Mouse (Mus musculus) layer of hippocampus, postnatal 10 days (tissue): ENCODE measurements around the gene Chchd5. TPM values are rescaled to one million over a fixed set of nuclear protein-coding genes. Genes with fewer than 3 reads are reported as not detected.
A peak's percentile ranks its signal among the peaks of the same experiment; 100 is the strongest.

Experiments
- DNase-seq, 2 experiments: peaks; one replicate each; pipeline ENCODE4 v3.0.0; 2021; ENCODE audit warnings: low spot score in 2 of 2
- long read RNA-seq: library from polyadenylated mRNA; stranded (forward); transcript quantifications from one replicate; pipeline ENCODE4 v2.0.0, GENCODE M21; 2023
- total RNA-seq, 2 experiments: library from RNA; stranded (reverse); gene quantifications; 2 replicates each; pipeline ENCODE4 v1.2.3; 2021

Chchd5 gene
- total RNA-seq = 10 to 100 TPM; 11.4 to 11.6 TPM
- long read RNA-seq, transcript Chchd5-201 (4 exons, 1,325 nt) = major isoform, 19 of 26 reads
- long read RNA-seq, partial matches to known transcripts = 1 of 26 reads
- long read RNA-seq, other reads (novel, unspliced or antisense) = 2 of 26 reads

GRCm38 (mm10) chr2:129129412-129129929 lies at the start of gene Chchd5:
TSS of gene Chchd5 (plus strand) at chr2:129129700.
- peak; percentile 87 to 89 for DNase-seq

DNA sequence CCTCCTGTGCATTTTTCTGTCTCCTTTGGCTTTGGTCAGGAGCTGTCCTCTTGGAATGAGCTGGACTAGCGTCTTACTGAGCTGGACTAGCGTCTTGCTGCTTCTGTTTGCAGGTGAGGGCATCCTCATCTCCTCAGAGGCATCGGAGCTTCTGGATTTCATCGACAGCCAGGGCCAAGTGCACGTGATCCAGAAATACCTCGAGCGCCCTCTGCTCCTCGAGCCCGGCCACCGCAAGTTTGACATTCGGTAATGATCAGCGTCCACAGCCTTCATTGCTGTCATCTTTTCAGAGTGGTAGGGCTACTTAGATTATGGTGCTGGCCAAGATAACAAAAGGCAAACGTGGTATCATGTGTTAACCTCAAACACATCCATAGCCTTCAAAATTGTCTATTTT lies 48.4 kb upstream of the Chchd5 start:
- DNase-seq = no peak

DNA sequence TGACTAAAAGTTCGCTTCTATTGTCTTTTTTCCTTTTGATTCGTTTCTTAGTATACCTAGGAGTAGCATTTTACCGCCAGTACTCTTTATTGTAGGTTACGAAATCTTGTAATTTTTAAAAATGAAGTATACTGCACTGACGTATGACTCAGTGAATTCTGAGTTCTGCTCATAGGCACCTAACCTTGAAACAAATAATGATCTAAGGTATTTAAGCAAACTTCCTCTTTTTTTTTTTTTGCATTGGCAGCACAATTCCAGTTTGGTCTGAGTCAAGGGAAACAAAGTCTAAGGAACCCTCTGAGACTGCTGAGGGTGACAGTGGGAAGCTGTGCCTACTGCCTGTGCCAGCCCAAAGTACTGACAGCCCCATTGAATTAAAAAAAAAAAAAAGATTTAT lies 46.0 kb upstream of the Chchd5 start:
- no peak for DNase-seq

DNA sequence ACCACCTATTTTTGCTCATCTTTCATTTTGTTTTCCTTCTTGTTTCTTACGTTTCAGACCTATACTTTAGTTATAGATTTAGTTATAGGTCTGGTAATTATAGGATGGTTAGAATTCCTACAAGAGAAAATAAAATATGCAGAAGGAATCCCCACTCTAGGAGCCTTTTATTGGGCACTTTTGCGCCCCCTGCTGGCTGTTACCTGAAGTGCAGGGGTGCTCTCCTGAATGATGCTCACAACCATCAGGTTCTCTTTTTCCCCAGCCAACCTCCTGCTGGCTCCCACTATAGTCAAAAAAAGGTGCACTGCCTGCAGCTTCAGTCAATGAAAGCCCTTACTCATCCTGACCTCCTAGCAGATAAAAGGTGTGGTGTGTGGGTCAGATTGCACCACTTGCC lies 44.5 kb upstream of the Chchd5 start:
- no peak for DNase-seq

DNA sequence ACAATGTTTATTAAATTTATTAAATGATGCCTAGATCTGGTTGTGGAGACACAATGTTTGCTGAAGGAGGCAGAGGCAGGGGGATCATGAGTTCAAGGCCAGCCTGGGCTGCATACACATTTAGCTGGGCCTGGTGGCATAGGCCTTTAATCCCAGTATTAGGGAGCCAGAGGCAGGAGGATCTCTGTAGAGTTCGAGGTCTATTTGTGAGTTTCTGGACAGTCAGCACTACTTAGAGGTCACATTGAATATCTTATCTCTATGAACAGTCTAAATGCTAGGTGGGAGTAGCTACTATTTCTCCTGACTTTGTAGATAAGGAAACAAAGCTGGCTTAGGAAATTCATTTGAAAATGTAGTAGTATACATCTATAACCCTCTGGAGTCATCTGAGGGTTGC lies 42.0 kb upstream of the Chchd5 start:
- no peak for DNase-seq

DNA sequence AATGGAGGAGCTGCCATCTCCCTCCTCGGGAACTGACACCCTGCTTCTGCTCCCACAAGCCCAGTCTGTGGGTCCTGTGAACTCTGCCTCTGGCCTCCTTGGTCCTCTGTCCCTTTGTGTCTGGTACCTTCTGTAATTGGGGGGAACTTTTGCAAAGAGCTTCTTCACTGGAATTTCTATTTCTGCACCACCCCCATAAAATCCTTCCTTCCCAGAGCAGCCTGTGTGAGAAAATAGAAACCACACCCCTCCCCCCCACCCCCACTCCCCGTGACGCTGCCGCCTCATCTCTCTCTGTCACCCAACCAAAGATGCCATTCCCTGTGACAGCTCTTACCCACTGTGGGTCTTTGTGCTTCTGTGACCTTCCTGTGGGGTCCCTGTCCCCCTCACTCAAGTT lies 39.1 kb upstream of the Chchd5 start:
- no peak for DNase-seq

- DNase-seq = no peak
Measured at GRCm38 (mm10) chr2:129092810-129093209, 36.7 kb upstream of the Chchd5 start.

- DNase-seq = no peak
Measured at GRCm38 (mm10) chr2:129093926-129094724, 35.4 kb upstream of the Chchd5 start.

GRCm38 (mm10) chr2:129100784-129101310 lies 28.7 kb upstream of the Chchd5 start, which contains the start of gene Polr1b:
TSS of gene Polr1b (plus strand) at chr2:129100995.
- peak; percentile 84 to 89 for DNase-seq

DNA sequence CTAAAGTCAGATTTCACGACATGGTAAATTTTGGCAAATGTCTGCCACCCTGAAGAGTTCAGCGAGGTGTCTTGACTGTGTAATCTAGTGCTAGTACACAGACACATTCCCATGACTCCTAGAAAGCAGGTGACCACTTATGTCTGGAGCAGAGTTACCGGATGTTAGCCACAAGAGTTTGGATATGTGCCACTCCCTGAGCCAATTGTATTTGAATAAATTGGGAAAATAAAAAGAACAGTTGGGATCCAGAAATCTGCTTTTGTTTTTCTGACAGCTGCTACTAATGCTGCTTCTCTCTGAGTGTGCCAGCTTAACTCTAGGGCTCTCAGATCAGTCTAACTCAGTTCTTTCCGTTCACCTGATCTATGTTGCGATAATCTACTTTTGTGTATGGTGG lies 16.6 kb upstream of the Chchd5 start:
- peak in 1 of 2 experiments; percentile 25 for DNase-seq

DNA sequence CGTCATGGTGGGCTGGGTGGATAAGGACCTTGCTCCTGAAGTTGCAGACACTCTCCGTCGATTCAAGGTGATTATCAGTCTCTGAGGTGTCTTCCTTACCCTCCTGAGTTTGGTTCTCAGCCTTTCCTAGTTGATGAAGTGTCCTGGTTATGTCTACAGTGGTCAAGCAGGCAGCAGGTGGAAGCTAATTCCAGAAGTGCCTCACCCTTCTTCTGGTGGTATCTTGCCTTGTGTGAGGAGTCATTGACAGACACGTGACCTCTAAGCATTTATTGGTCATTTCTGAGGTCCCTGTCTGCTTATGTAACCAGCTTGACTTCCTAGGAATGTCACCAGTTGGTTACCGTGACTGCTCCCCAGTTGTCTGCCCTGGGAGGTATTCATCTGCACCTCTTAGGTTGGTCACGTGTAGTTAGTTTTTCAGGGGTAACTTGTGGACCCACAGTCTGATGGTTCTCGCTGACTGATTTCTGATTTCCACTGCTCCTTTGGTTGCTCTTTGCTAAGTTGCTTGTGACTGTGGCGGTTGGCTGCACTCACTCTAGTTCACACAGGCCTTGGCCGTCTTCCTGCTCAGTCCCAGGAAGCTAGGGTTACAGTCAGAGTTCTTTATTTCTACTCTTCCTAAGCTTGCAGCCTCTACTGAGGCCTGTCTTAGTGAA lies 13.7 kb upstream of the Chchd5 start:
- DNase-seq = no peak

DNA sequence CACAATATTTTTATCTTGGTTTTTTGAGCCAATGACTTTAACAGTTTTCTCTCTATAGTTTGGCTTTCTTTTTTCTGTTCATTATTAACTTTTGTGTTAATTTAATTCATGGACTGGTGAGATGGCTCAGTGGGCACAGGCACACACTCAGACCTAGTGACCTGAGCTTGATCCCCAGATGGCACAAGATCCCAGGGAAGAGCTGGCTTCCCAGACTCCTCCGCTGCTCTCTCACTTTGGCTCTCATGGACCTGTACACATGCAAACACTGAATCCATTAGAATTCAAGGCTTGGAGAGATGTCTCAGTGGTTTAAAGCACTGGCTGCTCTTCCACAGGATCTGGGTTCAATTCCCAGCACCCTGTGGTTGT lies 13.1 kb upstream of the Chchd5 start:
- no peak for DNase-seq

DNA sequence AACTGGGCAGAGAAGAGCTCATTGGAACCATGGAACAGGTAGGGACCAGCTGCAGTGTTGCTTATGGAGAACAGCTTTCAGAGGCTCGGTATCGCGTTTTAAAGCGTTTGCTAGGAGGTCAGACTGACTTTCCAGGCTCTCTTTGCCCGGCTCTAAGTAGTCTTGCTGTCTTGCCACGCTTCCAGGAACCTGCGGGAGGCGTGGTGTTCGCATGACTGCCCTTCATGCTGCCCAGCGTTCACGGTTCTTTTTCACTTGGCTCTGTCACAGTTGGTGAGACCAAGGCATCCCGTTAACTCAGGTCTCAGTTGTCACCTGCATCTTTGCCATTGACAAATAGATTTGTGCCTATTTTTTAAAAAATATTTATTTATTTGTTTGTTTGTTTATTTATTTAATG lies 11.4 kb upstream of the Chchd5 start:
- no peak for DNase-seq

DNA sequence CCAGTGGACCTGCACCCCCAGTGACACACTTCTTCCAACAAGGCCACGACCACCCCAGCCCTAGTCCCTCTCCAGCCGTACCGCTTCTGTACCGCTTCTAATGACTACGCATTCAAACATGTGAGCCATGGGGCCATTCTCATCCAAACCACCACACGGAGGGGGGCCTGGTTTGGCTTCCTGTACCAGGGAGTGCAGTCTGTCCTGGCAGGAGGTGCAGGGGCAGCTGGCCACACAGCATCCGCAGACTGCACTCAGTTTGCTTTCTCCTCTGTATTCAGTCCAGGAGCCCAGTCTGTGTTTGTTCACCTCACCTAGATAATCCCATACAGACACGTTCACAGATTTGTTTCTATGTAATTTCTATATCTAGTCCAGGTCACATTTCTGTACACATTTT lies 7.5 kb upstream of the Chchd5 start:
- DNase-seq = no peak

DNA sequence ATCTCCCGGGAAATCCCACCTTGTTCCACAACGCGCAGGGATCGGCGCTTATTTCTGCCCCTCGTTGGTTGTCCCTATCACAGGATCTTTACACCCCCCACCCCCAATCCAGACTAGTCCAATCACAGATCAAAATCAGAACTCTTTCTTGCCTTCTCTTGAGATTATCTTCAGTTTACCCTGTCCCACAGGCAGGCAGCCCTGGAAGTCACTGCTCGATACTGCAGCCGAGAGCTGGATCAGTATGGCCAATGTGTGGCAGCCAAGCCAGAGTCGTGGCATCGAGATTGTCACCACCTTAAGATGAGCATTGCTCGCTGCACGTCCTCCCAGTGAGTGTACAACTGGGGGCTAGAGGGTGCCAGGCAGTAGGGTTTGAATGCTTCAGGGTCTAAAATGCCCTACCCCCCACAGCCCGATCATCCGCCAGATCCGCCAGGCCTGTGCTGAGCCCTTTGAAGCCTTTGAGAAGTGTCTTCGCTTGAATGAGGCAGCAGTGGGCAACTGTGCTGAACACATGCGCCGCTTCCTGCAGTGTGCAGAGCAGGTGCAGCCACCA lies 566 bp downstream of the Chchd5 start:
- peak; percentile 16 to 37 for DNase-seq

DNA sequence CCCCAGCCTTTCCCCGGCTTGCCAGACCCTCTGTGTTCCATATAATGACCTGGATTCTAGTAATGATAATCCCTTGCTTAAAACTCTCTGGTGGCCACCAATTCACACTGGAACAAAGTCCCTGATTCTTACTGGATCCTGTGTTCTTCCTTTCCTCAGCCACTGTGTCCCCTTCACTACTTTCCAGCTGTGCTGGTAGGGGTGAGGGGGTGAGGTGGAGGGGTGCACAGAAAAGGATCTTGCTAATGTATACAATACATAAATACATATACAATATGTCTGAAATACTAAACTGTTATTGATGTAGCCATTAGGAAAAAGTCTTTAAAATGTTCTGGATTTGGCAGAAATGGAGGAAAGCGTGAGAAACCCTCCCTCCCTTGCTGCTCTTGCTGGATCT lies 1.3 kb downstream of the Chchd5 start:
- no peak for DNase-seq

DNA sequence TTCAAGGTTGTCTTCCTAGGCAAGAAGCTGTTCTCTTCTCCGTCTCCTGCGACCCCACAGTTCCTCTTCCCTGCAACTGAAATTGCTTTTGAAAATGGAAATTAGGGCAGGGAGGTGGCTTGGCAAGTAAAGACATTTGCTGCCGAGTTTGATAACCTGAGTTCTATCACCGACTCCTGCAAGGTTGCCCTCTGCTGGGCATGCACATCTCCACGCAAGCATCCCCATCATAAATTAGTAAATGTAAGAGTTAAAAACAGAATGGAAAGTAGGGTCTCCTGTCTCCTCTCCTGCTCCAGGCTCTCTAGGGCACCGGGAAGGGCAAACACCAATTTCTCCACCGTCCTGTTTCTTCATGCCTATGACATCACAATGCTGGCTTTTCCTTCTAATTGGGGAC lies 2.7 kb downstream of the Chchd5 start:
- DNase-seq = no peak

DNA sequence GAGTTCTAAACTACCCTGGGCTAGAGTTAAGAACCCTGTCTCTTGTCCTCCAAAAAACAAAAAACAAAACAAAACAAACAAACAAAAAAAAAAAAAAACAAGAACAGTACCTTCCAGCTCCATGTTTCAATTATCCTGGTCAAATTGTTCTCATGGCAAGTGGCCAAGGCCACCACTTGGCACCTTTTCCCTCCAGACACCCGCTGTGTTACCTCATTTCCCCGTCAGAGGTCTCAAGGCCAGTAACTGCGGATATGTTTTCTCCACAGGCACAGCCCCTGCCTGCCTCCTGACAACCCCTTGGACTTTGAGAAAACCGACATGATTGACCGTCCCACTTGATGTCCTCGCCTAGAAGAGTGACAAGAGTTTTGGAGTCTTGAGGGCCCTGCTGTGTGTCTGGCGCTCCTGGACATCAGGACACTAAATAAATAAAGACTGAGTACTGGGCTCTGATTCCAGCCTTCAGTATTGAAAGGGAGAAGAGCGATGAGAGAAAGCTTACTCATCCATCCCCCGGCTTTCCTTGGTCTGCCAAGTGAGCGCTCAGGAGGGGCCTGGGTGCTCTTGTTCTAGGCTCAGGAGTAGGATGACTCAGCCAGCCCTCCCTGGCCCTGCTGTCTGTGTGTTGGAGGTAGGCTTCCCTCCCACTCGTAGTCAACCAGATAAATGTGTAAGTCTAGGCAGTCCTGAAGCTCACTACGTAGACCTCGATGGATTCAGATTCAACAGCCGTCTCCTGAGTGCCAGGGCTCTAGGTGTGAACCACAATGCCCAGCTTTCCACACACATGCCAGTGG lies 3.7 kb downstream of the Chchd5 start:
- no peak for DNase-seq

GRCm38 (mm10) chr2:129139906-129140305 lies 10.4 kb downstream of the Chchd5 start:
- DNase-seq = no peak

DNA sequence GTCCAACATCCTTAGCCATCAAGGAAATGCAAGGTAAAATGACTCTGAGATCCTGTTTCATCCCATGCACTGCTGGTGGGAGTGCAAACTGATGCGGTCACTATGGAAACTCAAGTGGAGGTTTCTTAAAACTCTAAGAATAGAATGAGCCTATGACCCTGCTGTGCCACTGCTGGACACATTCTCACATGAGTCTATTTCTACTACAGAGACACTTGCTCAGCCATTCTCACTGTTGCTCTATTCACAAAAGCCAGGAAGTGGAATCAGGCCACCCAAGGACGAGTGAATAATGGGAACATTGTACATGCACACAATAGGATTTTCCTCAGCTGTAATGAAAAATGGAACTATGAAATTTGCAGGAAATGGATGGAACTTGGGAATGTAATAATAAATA lies 19.3 kb downstream of the Chchd5 start:
- DNase-seq = no peak

- DNase-seq = no peak
Measured at GRCm38 (mm10) chr2:129150386-129150785, 20.9 kb downstream of the Chchd5 start.
